Mouse (Mus musculus) hindbrain, embryonic 14.5 days (tissue): ENCODE data around the gene Nemf. TPM values are rescaled to one million over a fixed set of nuclear protein-coding genes. Genes with fewer than 3 reads are reported as not detected.

Experiments
- ATAC-seq: fragments of 200-750 bp; cut with Nextera tagmentation; 2 replicates; pipeline ENCODE4 v1.8.0; 2017; ENCODE audit warnings: moderate number of reproducible peaks, mild to moderate bottlenecking, moderate TSS enrichment, moderate library complexity; ENCODE audit not compliant: low FRiP score
- DNase-seq: peaks from one replicate; pipeline ENCODE4 v3.0.0-alpha.2; 2015; ENCODE audit warnings: low spot score
- H3K27ac ChIP-seq: fragments of 300-500 bp; sonication (generic); 2 replicates; pipeline ENCODE4 v1.5.1; 2014; ENCODE audit warnings: mild to moderate bottlenecking, moderate library complexity
- H3K27me3 ChIP-seq: fragments of 300-500 bp; sonication (generic); 2 replicates; pipeline ENCODE4 v1.6.1; 2014; ENCODE audit warnings: mild to moderate bottlenecking, low read length, mixed read lengths; ENCODE audit not compliant: control insufficient read depth, insufficient read depth
- H3K36me3 ChIP-seq: fragments of 300-500 bp; sonication (generic); replicated peaks from 2 replicates; pipeline ENCODE4 v1.6.1; 2014; ENCODE audit not compliant: control insufficient read depth, insufficient read depth
- H3K4me1 ChIP-seq: fragments of 300-500 bp; sonication (generic); replicated peaks from 2 replicates; pipeline ENCODE4 v1.6.1; 2014; ENCODE audit warnings: antibody characterized with exemption, low read length, mixed read lengths; ENCODE audit not compliant: control insufficient read depth, insufficient read depth
- H3K4me2 ChIP-seq: fragments of 300-500 bp; sonication (generic); replicated peaks from 2 replicates; pipeline ENCODE4 v1.6.1; 2014; ENCODE audit warnings: mild to moderate bottlenecking, moderate library complexity
- H3K4me3 ChIP-seq: fragments of 300-500 bp; sonication (generic); replicated peaks from 2 replicates; pipeline ENCODE4 v1.5.1; 2014; ENCODE audit warnings: mild to moderate bottlenecking, low read length
- H3K9ac ChIP-seq: fragments of 300-500 bp; sonication (generic); 2 replicates; pipeline ENCODE4 v1.6.1; 2014
- H3K9me3 ChIP-seq: fragments of 300-500 bp; sonication (generic); 2 replicates; pipeline ENCODE4 v1.6.1; 2016; ENCODE audit warnings: low read length; ENCODE audit not compliant: control insufficient read depth
- WGBS: fragments of 180-500 bp; shearing (Covaris S2); extraction: QIAGEN DNeasy Blood & Tissue Kit; methylation state at CpG from one replicate; pipeline ENCODE4 v1.1.7; 2014; 5-methylcytosine and 5-hydroxymethylcytosine counted together
- polyA plus RNA-seq: library from polyadenylated mRNA; unstranded; fragments of >200 nt; fragmentation: Nextera tagmentation; extraction: Ambion mirVana; gene quantifications from 2 replicates; pipeline ENCODE4 v1.2.1, GENCODE M21; 2014

Gene Nemf
- 77.2 and 80.9 TPM in 2 replicates for polyA plus RNA-seq

GRCm38 (mm10) chr12:69356546-69357299 is at the start of gene Nemf:
TSS of gene Nemf (minus strand) at chr12:69357165.
- WGBS, result 1% methylated on average over 49 of the region's 50 CpGs
- Histone ChIP-seq H3K9me3 (no peaks in the 10 kb centered on the region), H3K4me3 (peak within 1 kb of the TSS; percentile 83), H3K27ac (peak within 1 kb of the TSS; percentile 82), H3K9ac (peak within 1 kb of the TSS; percentile 81), H3K36me3 (peaks cover 35% of the 10 kb centered on the region), H3K4me2 (peak within 1 kb of the TSS; percentile 95), H3K27me3 (no peaks in the 10 kb centered on the region), H3K4me1 (peaks cover 11% of the 10 kb centered on the region; the same call in 1 of the 2 replicates)
- DNase-seq, result peak; percentile 91
- peak; percentile 67 for ATAC-seq

- Histone ChIP-seq H3K4me3 (no peak overlapping the region), H3K36me3 (no peaks in the 10 kb centered on the region), H3K27me3 (no peaks in the 10 kb centered on the region), H3K27ac (no peak overlapping the region), H3K9me3 (no peaks in the 10 kb centered on the region), H3K4me1 (no peaks in the 10 kb centered on the region), H3K4me2 (no peak overlapping the region), H3K9ac (no peak overlapping the region)
- 89% methylated on average over 13 of the region's 13 CpGs for WGBS
- DNase-seq, result no peak
- ATAC-seq, result no peak
These were observed 45.7 kb upstream of the Nemf start for GRCm38 (mm10) chr12:69402594-69403167.

- no peaks in the 10 kb centered on the region for H3K36me3 ChIP-seq
- no peaks in the 10 kb centered on the region for H3K27me3 ChIP-seq
- no peak overlapping the region for H3K4me3 ChIP-seq
- whole genome bisulfite sequencing, result 69% methylated on average over 9 of the region's 9 CpGs
- no peaks in the 10 kb centered on the region for H3K4me1 ChIP-seq
- no peak overlapping the region for H3K9ac ChIP-seq
- no peak overlapping the region for H3K4me2 ChIP-seq
- DNase-seq (no peak), ATAC-seq (no peak)
- H3K9me3 ChIP-seq, result no peaks in the 10 kb centered on the region
- H3K27ac ChIP-seq, result no peak overlapping the region
These were observed 45.1 kb upstream of the Nemf start for GRCm38 (mm10) chr12:69402100-69402499.

GRCm38 (mm10) chr12:69400871-69401286 is 43.9 kb upstream of the Nemf start:
- no peaks in the 10 kb centered on the region for H3K27me3 ChIP-seq
- no peak overlapping the region for H3K4me2 ChIP-seq
- WGBS, result 48% methylated on average over 2 of the region's 2 CpGs
- H3K4me3 ChIP-seq, result no peak overlapping the region
- no peaks in the 10 kb centered on the region for H3K4me1 ChIP-seq
- ATAC-seq (no peak), DNase-seq (no peak)
- H3K9ac ChIP-seq, result no peak overlapping the region
- no peaks in the 10 kb centered on the region for H3K9me3 ChIP-seq
- H3K27ac ChIP-seq, result no peak overlapping the region
- no peaks in the 10 kb centered on the region for H3K36me3 ChIP-seq

- DNase-seq, result no peak
These were observed 43.4 kb upstream of the Nemf start for GRCm38 (mm10) chr12:69400367-69400766.

GRCm38 (mm10) chr12:69394456-69394855 is 37.5 kb upstream of the Nemf start:
- ATAC-seq, result no peak
- 83% methylated on average over 6 of the region's 6 CpGs for WGBS
- no peaks in the 10 kb centered on the region for H3K9me3 ChIP-seq
- no peaks in the 10 kb centered on the region for H3K27me3 ChIP-seq
- peak; percentile 38 for DNase-seq
- H3K4me1 ChIP-seq, result no peaks in the 10 kb centered on the region
- H3K27ac ChIP-seq, result no peak overlapping the region
- H3K9ac ChIP-seq, result no peak overlapping the region
- no peak overlapping the region for H3K4me2 ChIP-seq
- H3K36me3 ChIP-seq, result no peaks in the 10 kb centered on the region
- no peak overlapping the region for H3K4me3 ChIP-seq

More at GRCm38 (mm10) chr12:69400367-69400766, 43.4 kb upstream of the Nemf start:
- no peak overlapping the region for H3K4me2 ChIP-seq
- H3K36me3 ChIP-seq, result no peaks in the 10 kb centered on the region
- no peaks in the 10 kb centered on the region for H3K27me3 ChIP-seq
- no peak for ATAC-seq
- no peak overlapping the region for H3K9ac ChIP-seq
- no peaks in the 10 kb centered on the region for H3K9me3 ChIP-seq
- H3K4me3 ChIP-seq, result no peak overlapping the region
- 83% methylated on average over 4 of the region's 4 CpGs for WGBS
- H3K4me1 ChIP-seq, result no peaks in the 10 kb centered on the region
- no peak overlapping the region for H3K27ac ChIP-seq

- Histone ChIP-seq H3K4me1 (no peaks in the 10 kb centered on the region), H3K9ac (no peak overlapping the region), H3K27ac (no peak overlapping the region), H3K27me3 (no peaks in the 10 kb centered on the region), H3K9me3 (no peaks in the 10 kb centered on the region), H3K36me3 (no peaks in the 10 kb centered on the region), H3K4me2 (no peak overlapping the region), H3K4me3 (no peak overlapping the region)
- WGBS, result 82% methylated on average over 10 of the region's 10 CpGs
- DNase-seq, result no peak
- ATAC-seq, result no peak
These were observed 36.1 kb upstream of the Nemf start for GRCm38 (mm10) chr12:69393076-69393475.

- no peak overlapping the region for H3K27ac ChIP-seq
- H3K9me3 ChIP-seq, result no peaks in the 10 kb centered on the region
- 80% methylated on average over 7 of the region's 7 CpGs for WGBS
- no peaks in the 10 kb centered on the region for H3K36me3 ChIP-seq
- DNase-seq (no peak), ATAC-seq (no peak)
- H3K27me3 ChIP-seq, result no peaks in the 10 kb centered on the region
- no peak overlapping the region for H3K4me2 ChIP-seq
- H3K4me1 ChIP-seq, result no peaks in the 10 kb centered on the region
- H3K9ac ChIP-seq, result no peak overlapping the region
- H3K4me3 ChIP-seq, result no peak overlapping the region
These were observed 33.2 kb upstream of the Nemf start for GRCm38 (mm10) chr12:69390000-69390698.

GRCm38 (mm10) chr12:69389273-69389938 is 32.4 kb upstream of the Nemf start:
- Histone ChIP-seq H3K27me3 (no peaks in the 10 kb centered on the region), H3K4me2 (no peak overlapping the region), H3K27ac (no peak overlapping the region), H3K4me3 (no peak overlapping the region), H3K9ac (no peak overlapping the region), H3K4me1 (no peaks in the 10 kb centered on the region), H3K36me3 (no peaks in the 10 kb centered on the region), H3K9me3 (no peaks in the 10 kb centered on the region)
- no peak for DNase-seq
- 75% methylated on average over 7 of the region's 7 CpGs for WGBS
- ATAC-seq, result no peak
